Mouse (Mus musculus) liver, embryonic 15.5 days (tissue): ENCODE results near the gene Ms4a5. TPM values are rescaled to one million over a fixed set of nuclear protein-coding genes. Genes with fewer than 3 reads are reported as not detected.
"Not testable (repeated sequence)": the region's sequence is repeated elsewhere in the genome, so short reads cannot be mapped to it uniquely, and the experiment has no call there.

Source experiments
- ATAC-seq: fragments of 200-750 bp; cut with Nextera tagmentation; 2 replicates; pipeline ENCODE4 v1.8.0; 2017; ENCODE audit warnings: moderate number of reproducible peaks, mild to moderate bottlenecking, moderate library complexity; ENCODE audit not compliant: insufficient read depth
- H3K27ac ChIP-seq: fragments of 300-500 bp; sonication (generic); replicated peaks from 2 replicates; pipeline ENCODE4 v1.5.1; 2015; ENCODE audit warnings: mild to moderate bottlenecking, inconsistent platforms
- H3K27me3 ChIP-seq: fragments of 300-500 bp; sonication (generic); 2 replicates; pipeline ENCODE4 v1.6.1; 2015; ENCODE audit warnings: mild to moderate bottlenecking, inconsistent platforms
- H3K36me3 ChIP-seq: fragments of 300-500 bp; sonication (generic); replicated peaks from 2 replicates; pipeline ENCODE4 v1.6.1; 2015; ENCODE audit warnings: moderate library complexity, mild to moderate bottlenecking, inconsistent platforms
- H3K4me1 ChIP-seq: fragments of 300-500 bp; sonication (generic); replicated peaks from 2 replicates; pipeline ENCODE4 v1.6.1; 2015; ENCODE audit warnings: inconsistent platforms
- H3K4me2 ChIP-seq: fragments of 300-500 bp; sonication (generic); 2 replicates; pipeline ENCODE4 v1.6.1; 2015; ENCODE audit warnings: moderate library complexity, mild to moderate bottlenecking, inconsistent platforms
- H3K4me3 ChIP-seq: fragments of 300-500 bp; sonication (generic); replicated peaks from 2 replicates; pipeline ENCODE4 v1.5.1; 2015; ENCODE audit warnings: mild to moderate bottlenecking, inconsistent platforms
- H3K9ac ChIP-seq: fragments of 300-500 bp; sonication (generic); 2 replicates; pipeline ENCODE4 v1.6.1; 2015; ENCODE audit warnings: moderate library complexity, mild to moderate bottlenecking, inconsistent platforms
- H3K9me3 ChIP-seq: fragments of 300-500 bp; sonication (generic); replicated peaks from 2 replicates; pipeline ENCODE4 v1.6.1; 2016; ENCODE audit warnings: inconsistent platforms
- WGBS: fragments of 180-500 bp; shearing (Covaris S2); methylation state at CpG from one replicate; pipeline ENCODE4 v1.1.7; 2015; ENCODE audit warnings: mixed read lengths; ENCODE audit not compliant: insufficient replicate concordance; 5-methylcytosine and 5-hydroxymethylcytosine counted together
- polyA plus RNA-seq: library from polyadenylated mRNA; unstranded; fragments of >200 nt; fragmentation: Nextera tagmentation; extraction: Ambion mirVana; gene quantifications from 2 replicates; pipeline ENCODE4 v1.2.1, GENCODE M21; 2015

Ms4a5 gene
- polyA plus RNA-seq = not detected in 2 replicates

DNA sequence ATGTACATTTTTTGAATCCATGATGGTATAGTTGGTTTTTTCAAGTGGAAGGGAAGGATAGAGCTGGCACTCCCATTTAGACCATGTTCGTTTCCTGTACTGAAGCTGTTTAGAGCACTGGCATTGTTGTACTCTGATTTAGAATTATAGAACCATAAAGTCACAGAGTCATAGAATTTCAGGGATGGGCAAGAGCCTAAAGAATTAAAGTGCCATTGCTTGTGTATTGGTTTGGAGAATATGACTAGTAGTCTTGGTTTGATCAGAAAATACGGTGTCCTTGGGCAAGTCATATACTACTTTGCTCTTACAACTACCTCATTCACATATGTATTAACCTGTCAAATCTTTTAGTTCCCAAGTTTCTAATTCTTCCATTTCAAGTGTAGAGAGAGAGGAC lies at the start of gene Ms4a5:
TSS of gene Ms4a5 (minus strand) at position 101 of the 400 bp plus-strand sequence.
- no peak within 1 kb of the TSS for H3K27ac ChIP-seq
- no peaks in the 10 kb centered on the region for H3K36me3 ChIP-seq
- no peaks in the 10 kb centered on the region for H3K9me3 ChIP-seq
- no peak within 1 kb of the TSS for H3K4me2 ChIP-seq
- H3K9ac ChIP-seq = no peak within 1 kb of the TSS
- no peak for ATAC-seq
- no peaks in the 10 kb centered on the region for H3K4me1 ChIP-seq
- no peak within 1 kb of the TSS for H3K4me3 ChIP-seq
- H3K27me3 ChIP-seq = no peaks in the 10 kb centered on the region
- WGBS = 60% methylated on average over 2 of the region's 2 CpGs

- ATAC-seq = no peak
- H3K27ac ChIP-seq = no peak overlapping the region
- H3K36me3 ChIP-seq = no peaks in the 10 kb centered on the region
- no peaks in the 10 kb centered on the region for H3K27me3 ChIP-seq
- no peaks in the 10 kb centered on the region for H3K4me1 ChIP-seq
- no peak overlapping the region for H3K4me3 ChIP-seq
- no peak overlapping the region for H3K9ac ChIP-seq
- H3K9me3 ChIP-seq = no peaks in the 10 kb centered on the region
- no peak overlapping the region for H3K4me2 ChIP-seq
- 40% methylated on average over 1 of the region's 1 CpGs for WGBS
Measured at GRCm38 (mm10) chr19:11321123-11321522, 37.5 kb upstream of the Ms4a5 start.

DNA sequence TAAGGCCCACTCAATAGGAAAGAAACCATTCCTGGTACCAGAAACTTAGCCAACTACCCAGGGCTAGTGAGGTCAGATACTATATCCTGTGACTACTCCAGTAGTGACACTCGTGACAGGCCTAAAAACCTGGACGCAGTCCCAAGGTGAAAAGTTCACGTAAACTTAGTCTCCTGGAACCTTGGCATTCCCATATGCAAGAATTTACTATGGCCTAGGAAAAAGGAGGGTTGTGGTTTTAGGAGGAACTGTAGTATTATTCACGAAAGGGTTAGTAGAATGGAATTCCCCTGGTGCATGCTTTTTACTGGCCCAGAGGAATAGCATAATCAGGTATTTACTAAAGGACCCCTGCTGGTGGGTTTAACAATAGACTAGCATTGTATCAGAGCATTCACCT lies 33.1 kb upstream of the Ms4a5 start:
- no peak for ATAC-seq
- H3K4me1 ChIP-seq = no peaks in the 10 kb centered on the region
- H3K27ac ChIP-seq = no peak overlapping the region
- H3K9me3 ChIP-seq = no peaks in the 10 kb centered on the region
- no peak overlapping the region for H3K4me2 ChIP-seq
- WGBS = 75% methylated on average over 4 of the region's 4 CpGs
- no peaks in the 10 kb centered on the region for H3K27me3 ChIP-seq
- no peak overlapping the region for H3K9ac ChIP-seq
- no peak overlapping the region for H3K4me3 ChIP-seq
- H3K36me3 ChIP-seq = no peaks in the 10 kb centered on the region

DNA sequence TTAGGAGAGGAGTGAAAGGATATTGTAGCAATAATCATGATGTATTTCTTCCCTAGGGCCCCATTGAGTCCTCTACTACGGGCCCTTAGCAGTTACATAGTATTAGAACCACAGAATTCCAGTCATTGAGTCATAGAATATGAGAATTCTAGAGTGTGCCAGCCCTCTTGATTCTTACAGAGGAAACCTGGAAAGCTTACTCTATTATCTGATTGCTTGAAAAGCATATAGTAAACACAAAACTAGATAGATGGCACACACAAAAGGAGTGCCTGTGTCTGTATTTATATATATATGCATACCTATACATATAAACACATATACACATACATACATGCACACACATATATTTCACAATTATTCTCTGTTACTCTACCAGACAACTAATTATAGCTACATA lies 30.7 kb upstream of the Ms4a5 start, which contains the start of gene Ms4a14:
TSS of gene Ms4a14 (minus strand) at position 101 of the 400 bp plus-strand sequence.
- Histone ChIP-seq H3K9me3 (no peaks in the 10 kb centered on the region), H3K4me1 (no peaks in the 10 kb centered on the region), H3K36me3 (no peaks in the 10 kb centered on the region), H3K9ac (no peak within 1 kb of the TSS), H3K27me3 (no peaks in the 10 kb centered on the region), H3K4me3 (no peak within 1 kb of the TSS), H3K4me2 (no peak within 1 kb of the TSS), H3K27ac (no peak within 1 kb of the TSS)
- WGBS = 46% methylated on average over 1 of the region's 1 CpGs
- ATAC-seq = no peak

DNA sequence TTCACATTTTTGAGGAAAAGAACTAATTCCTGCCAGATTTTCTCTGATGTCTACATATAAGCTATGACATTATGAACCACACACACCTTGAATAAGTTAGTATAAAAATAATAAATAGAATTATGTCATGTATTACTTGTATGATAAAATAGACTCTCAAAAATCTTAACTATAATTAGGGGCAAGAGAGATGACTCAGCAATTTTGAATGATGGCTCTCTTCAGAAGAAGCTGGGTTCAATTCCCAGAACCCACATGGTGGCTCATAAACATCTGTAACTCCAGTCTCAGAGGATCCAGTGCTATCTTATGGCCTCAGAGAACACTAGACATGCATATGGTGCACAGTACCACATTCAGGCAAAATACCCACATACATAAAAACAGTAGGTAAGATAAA lies 25.2 kb upstream of the Ms4a5 start:
- Histone ChIP-seq H3K9me3 (no peaks in the 10 kb centered on the region), H3K4me1 (no peaks in the 10 kb centered on the region), H3K36me3 (no peaks in the 10 kb centered on the region), H3K4me3 (no peak overlapping the region), H3K4me2 (no peak overlapping the region), H3K9ac (no peak overlapping the region), H3K27me3 (no peaks in the 10 kb centered on the region), H3K27ac (no peak overlapping the region)
- ATAC-seq = no peak

- H3K4me3 ChIP-seq, ATAC-seq, H3K4me2 ChIP-seq, H3K4me1 ChIP-seq, H3K36me3 ChIP-seq, H3K9me3 ChIP-seq, H3K9ac ChIP-seq, H3K27me3 ChIP-seq, H3K27ac ChIP-seq: not testable (repeated sequence)
- 41% methylated on average over 4 of the region's 4 CpGs for WGBS
Measured at GRCm38 (mm10) chr19:11299529-11299928, 15.9 kb upstream of the Ms4a5 start.

DNA sequence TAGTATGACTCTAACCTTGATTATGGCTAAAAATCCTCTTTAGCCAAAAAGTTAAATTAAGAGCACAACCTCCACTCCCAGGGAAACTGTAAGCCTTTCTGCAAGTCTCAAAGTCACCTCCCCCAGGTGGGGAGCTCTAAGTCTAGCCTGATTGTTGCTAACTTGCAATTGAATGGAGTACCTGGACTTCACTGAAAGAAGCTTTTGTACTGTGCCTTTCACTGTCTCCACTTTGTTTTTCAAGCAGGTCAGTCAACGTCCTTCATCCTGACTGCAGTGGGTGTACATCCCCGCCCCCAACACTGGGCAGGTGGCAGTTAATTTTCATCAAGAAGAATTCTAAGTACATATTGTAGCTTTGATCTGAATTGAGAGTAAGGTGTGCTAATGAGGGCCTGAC lies 15.3 kb upstream of the Ms4a5 start:
- Histone ChIP-seq H3K4me1 (no peaks in the 10 kb centered on the region), H3K9ac (no peak overlapping the region), H3K9me3 (no peaks in the 10 kb centered on the region), H3K27ac (no peak overlapping the region), H3K4me3 (no peak overlapping the region), H3K36me3 (no peaks in the 10 kb centered on the region), H3K27me3 (no peaks in the 10 kb centered on the region), H3K4me2 (no peak overlapping the region)
- 57% methylated on average over 2 of the region's 2 CpGs for WGBS
- ATAC-seq = no peak

DNA sequence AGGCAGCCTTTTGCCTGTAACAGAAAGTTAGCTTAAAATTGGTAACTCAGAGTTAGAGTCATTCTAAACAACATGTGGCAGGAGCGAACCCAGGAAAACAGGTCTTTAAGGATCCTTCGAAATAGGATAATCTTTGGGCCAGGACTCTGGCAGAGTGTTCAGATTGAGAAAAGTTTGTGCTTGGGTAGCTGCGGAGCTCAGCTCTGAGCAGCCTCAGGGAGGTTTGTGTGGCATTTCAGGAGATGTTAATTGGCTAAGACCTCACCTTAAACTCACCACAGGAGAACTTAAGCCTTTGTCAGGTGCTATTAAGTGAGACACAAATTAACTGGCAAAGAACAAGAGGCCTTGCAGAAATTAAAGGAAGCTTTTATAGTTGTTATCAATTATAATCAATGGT lies 9.9 kb upstream of the Ms4a5 start:
- H3K4me3 ChIP-seq, ATAC-seq: not testable (repeated sequence)
- 15% methylated on average over 3 of the region's 3 CpGs for WGBS

GRCm38 (mm10) chr19:11292990-11293389 lies 9.3 kb upstream of the Ms4a5 start:
- Histone ChIP-seq H3K36me3 (no peaks in the 10 kb centered on the region), H3K27me3 (no peaks in the 10 kb centered on the region), H3K4me1 (no peaks in the 10 kb centered on the region), H3K4me3 (peak overlapping the region; percentile 46), H3K9me3 (no peaks in the 10 kb centered on the region), H3K4me2 (peak overlapping the region; percentile 59), H3K9ac (no peak overlapping the region), H3K27ac (no peak overlapping the region)
- 8% methylated on average over 12 of the region's 12 CpGs for WGBS
- ATAC-seq = no peak

More for the DNA sequence above, 9.9 kb upstream of the Ms4a5 start:
- H3K27me3 ChIP-seq, H3K27ac ChIP-seq, H3K4me1 ChIP-seq, H3K9ac ChIP-seq, H3K9me3 ChIP-seq, H3K36me3 ChIP-seq: not testable (repeated sequence)
- H3K4me2 ChIP-seq = peak overlapping the region; percentile 30; the same call in 1 of the 2 replicates

- no peak overlapping the region for H3K27ac ChIP-seq
- no peak overlapping the region for H3K4me3 ChIP-seq
- no peaks in the 10 kb centered on the region for H3K27me3 ChIP-seq
- no peak overlapping the region for H3K9ac ChIP-seq
- no peaks in the 10 kb centered on the region for H3K36me3 ChIP-seq
- no peaks in the 10 kb centered on the region for H3K4me1 ChIP-seq
- no peaks in the 10 kb centered on the region for H3K9me3 ChIP-seq
- H3K4me2 ChIP-seq = no peak overlapping the region
- WGBS = 61% methylated on average over 3 of the region's 3 CpGs
- no peak for ATAC-seq
Measured at GRCm38 (mm10) chr19:11280223-11280622, 3.5 kb downstream of the Ms4a5 start.

DNA sequence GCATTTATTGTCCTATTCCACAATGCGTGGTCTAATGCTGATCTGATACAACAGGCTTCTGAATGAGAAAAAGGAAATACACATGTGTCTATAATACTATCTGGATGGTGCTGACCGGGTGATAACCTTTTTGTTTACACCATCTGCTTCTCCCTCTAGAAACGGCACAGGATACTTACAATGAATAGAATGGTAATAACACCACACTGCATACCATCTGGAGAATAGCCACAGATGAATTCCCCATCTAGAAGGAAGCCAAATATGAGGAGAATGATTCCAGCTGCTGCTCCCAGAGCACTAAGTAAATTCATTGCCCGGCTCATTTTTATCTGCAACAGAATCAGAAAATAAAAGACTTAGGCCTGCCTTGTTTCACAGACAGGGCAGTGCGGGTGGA lies 7.2 kb downstream of the Ms4a5 start:
- no peaks in the 10 kb centered on the region for H3K36me3 ChIP-seq
- 50% methylated on average over 5 of the region's 5 CpGs for WGBS
- no peaks in the 10 kb centered on the region for H3K27me3 ChIP-seq
- H3K9me3 ChIP-seq = no peaks in the 10 kb centered on the region
- no peaks in the 10 kb centered on the region for H3K4me1 ChIP-seq
- H3K4me2 ChIP-seq = no peak overlapping the region
- no peak for ATAC-seq
- no peak overlapping the region for H3K27ac ChIP-seq
- no peak overlapping the region for H3K9ac ChIP-seq
- no peak overlapping the region for H3K4me3 ChIP-seq

DNA sequence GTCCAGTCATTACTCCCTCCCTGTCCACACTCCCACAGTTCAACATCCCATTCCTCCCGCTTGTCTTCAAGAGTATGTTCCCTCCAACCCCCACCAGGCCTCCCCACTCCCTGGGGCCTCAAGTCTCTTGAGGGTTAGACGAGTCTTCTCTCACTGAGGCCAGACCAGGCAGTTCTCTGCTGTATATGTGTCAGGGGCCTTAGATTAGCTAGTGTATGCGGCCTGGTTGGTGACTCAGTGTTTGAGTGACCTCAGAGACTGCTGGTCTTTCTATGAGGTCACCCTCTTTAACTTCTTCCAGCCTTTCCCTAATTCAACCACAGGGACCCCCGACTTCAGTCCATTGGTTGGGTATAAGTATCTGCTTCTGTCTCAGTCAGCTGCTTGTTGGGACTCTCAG lies 16.7 kb downstream of the Ms4a5 start:
- no peaks in the 10 kb centered on the region for H3K27me3 ChIP-seq
- WGBS = 47% methylated on average over 4 of the region's 4 CpGs
- H3K27ac ChIP-seq = no peak overlapping the region
- H3K4me3 ChIP-seq = no peak overlapping the region
- H3K9me3 ChIP-seq = no peaks in the 10 kb centered on the region
- no peaks in the 10 kb centered on the region for H3K36me3 ChIP-seq
- no peaks in the 10 kb centered on the region for H3K4me1 ChIP-seq
- H3K9ac ChIP-seq = no peak overlapping the region
- H3K4me2 ChIP-seq = no peak overlapping the region
- ATAC-seq = no peak
